Mouse (Mus musculus) spleen, postnatal 0 days (tissue): ENCODE data around the gene Ulk1. TPM values are rescaled to one million over a fixed set of nuclear protein-coding genes. Genes with fewer than 3 reads are reported as not detected.

Experiments
- polyA plus RNA-seq: library from polyadenylated mRNA; unstranded; fragments of >200 nt; fragmentation: Nextera tagmentation; extraction: Ambion mirVana; gene quantifications from 2 replicates; pipeline ENCODE4 v1.2.1, GENCODE M21; 2015

Ulk1 gene
- polyA plus RNA-seq = 11.9 and 12.3 TPM in 2 replicates

DNA sequence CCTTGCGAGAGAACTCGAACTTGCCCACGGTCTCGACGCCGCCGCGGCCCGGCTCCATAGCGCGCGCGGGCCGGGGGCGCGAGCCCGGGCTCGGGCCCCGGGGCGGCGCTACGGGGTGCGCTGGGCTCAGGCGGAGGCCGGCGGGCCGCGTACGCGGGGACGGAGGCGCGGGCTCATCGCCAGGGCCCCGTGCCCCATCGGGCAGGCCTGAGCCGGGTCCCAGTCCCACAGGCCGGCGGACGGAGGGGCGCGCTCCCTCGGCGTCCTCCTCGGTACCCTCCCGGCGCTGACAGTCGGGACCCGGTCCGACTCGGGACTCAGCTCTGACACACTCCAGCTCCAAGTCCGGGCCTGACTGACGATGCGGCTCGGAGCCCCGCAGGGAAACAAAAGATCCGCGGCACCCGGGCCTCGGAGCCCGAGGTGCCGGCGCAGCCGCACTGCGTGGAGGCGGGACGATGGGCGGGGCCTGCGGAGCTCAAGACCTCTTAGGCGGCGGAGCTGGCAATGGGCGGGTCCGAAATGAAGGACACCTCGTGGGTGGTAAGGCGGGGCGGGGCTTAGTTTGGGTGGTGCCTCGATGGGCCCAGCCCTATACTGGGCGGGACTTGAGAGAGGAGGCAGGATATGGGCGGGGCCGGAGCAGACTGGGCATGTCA, at the start of gene Ulk1:
TSS of gene Ulk1 (minus strand) at position 431 of the 659 bp plus-strand sequence.

DNA sequence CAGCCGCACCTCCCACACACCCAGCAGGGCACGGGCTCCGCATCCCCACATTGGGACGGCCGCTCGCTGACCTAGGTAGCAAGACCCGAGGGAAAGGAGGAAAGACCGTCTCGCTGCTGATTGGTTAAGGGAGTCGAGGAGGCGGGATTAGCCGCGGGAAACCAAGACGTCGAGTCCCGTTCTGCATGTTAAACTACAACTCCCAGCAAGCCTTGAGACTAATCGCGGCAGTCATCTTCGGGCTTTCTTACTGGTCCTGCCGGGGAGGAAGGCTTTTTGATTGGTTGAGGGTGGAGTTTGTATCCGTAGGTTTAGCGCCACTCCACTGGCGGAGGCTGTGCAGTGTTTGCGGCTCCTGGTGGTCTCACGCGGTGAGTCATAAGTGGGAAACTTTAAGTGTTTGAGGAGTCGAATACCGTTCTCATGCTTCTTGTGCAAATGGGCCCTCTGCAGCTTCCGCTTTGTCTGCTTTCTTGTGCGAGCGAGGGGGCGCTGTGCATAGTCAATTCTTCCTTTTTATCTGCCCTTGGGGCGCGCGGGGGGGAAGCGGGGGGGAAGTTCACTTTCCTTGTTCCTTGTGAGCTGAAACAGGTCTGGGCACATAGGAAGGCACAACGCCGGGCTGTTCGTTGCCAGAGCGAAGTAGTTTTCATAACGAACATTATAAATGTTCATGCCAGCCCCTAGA, 29.9 kb upstream of the Ulk1 start, which contains the start of the genes Hscb and Chek2:
TSS of gene Hscb (minus strand) at position 100 of the 688 bp plus-strand sequence.
TSS of gene Chek2 (plus strand) at position 302 of the 688 bp plus-strand sequence.

DNA sequence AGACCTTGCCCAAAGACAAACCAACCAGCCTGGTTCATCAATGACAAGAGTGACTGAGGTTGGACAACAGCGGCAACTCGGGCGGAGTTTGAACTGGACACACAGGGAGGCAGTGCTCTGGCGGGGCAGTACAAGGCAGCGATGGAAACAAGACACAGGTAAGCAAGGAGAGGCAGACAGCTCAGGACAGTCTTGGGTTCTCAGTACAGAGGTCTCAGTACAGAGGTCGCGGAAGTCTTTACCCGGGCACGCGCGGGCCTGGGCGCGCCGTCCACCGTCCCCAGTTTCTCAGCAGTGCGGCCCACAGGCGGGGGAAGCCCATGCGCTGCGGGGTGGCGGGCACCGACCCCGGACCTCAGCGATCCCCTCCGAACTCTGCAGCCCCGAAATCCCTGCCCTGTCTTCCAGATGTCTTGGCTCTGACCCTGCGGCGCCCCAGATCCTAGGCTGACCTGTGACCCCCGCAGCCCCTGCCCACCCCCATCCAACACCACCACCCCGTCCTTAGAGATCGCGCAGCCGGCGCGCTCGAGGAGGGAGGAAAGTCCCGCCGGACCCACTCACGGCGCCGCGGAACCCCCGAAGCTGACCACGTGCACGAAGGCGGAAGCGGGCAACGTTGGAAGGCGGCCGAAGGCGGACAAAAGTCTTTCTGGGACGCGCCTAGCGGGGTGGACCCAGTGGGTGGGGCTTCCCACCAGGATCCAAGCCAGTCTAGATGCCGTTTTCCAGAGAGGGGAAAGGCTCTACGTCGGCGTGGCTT, 29.7 kb downstream of the Ulk1 start, which contains the start of gene Pus1:
TSS of gene Pus1 (minus strand) at position 662 of the 763 bp plus-strand sequence.

DNA sequence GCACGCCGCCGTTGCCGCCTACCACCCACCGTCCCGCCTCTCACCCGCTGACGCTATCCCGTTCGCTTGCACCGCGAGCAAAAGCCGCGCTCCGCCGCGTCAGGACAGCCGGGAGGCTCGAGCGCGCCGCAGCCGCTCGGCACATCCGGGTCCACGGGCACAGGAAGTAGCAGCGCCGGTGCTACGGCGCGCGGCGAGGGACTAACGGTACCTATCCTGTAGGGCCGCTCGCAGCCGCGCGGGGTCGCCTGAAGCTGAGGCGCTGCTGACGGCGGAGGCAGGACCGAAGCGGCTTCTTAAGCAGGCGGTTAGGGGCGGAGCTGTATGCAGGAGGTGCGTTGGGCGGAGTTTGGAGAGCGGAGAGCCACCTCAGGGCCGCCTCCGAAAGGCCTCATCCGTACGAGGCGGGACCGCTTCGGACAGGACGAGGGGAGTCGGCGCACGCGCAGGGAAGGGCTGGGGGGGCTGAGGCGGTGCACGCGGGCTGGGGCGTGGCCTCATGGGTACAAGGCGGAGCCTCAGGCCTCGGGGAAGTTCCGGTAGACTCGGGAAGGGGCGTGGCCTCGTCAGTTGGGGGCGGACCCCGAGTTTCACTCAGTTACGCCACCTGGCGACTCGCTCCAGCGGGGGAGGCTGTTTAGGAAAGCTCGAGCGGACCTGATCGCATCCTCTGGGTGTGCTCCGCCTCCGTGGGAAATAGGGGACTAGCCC, 39.3 kb downstream of the Ulk1 start, which contains the start of gene Ep400:
TSS of gene Ep400 (minus strand) at position 270 of the 711 bp plus-strand sequence.

Other genes starting within 250 kb of the Ulk1 start
- gene Noc4l, start 156.7 kb downstream of the Ulk1 start, polyA plus RNA-seq = 37.7 and 38.0 TPM in 2 replicates
- gene Ddx51, start 156.6 kb downstream of the Ulk1 start, polyA plus RNA-seq = 9.2 and 11.8 TPM in 2 replicates
- 22.3 and 24.0 TPM in 2 replicates for gene Ep400, start 39.4 kb downstream of the Ulk1 start, polyA plus RNA-seq
- 30.7 and 31.3 TPM in 2 replicates for gene Pus1, start 29.4 kb downstream of the Ulk1 start, polyA plus RNA-seq
- gene Hscb, start 29.7 kb upstream of the Ulk1 start, polyA plus RNA-seq = 104 and 105 TPM in 2 replicates
- gene Chek2, start 29.9 kb upstream of the Ulk1 start, polyA plus RNA-seq = 43.7 and 49.6 TPM in 2 replicates
- 3.2 and 4.5 TPM in 2 replicates for gene Ttc28, start 69.7 kb upstream of the Ulk1 start, polyA plus RNA-seq